Mouse (Mus musculus): ENCODE results near the gene Katnal1.

GRCm38 (mm10) chr5:148855047-148855446 is 74.1 kb downstream of the Katnal1 start:
- TF ChIP-seq CTCF (IDR thresholded peaks at IDR 0.05; ENCODE audit: control insufficient read depth, insufficient read depth, insufficient read length) (no peak), MYOD1 (IDR thresholded peaks at IDR 0.05; ENCODE audit: control insufficient read depth, insufficient read length, low read depth) (no peak), USF1 (IDR thresholded peaks at IDR 0.05; ENCODE audit: low read depth) (no peak), MAX (IDR thresholded peaks at IDR 0.05) (no peak), CEBPB (IDR thresholded peaks at IDR 0.05; ENCODE audit: low read depth) (no peak), FOSL1 (IDR thresholded peaks at IDR 0.05; ENCODE audit: insufficient read depth, low read length, poor library complexity, severe bottlenecking) (no peak), MYOG (IDR thresholded peaks at IDR 0.05; ENCODE audit: control insufficient read depth, extremely low read depth, insufficient read length) (no peak)
